Mouse (Mus musculus) frontal cortex, adult (tissue): ENCODE data around the gene Rab7b.

Source experiments
- ATAC-seq: cut with Nextera tagmentation; 2 replicates; pipeline ENCODE4 v1.9.2; 2017; ENCODE audit warnings: mild to moderate bottlenecking, moderate library complexity, mixed read lengths; ENCODE audit not compliant: low TSS enrichment

Rab7b gene

DNA sequence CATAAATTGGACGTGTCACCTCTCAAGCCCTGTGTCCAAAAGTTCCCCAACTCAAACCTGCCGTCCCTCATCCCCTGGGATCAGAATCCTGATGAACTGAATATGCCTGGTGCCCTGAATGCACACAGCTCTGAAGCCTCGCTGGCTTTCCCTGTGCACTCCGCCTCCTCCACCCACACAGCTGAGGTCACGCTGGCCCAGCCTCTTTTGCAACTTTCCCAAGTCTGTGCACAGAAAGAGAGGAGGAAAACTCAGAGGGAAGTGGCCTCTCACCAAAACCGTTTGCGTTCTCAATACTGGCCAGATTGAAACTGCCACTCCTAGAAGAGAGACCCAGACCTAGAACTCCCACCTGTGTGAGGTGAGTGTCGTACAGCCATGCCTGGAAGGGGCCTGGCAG is at the start of gene Rab7b:
TSS of gene Rab7b (plus strand) at position 221 of the 400 bp plus-strand sequence.
- ATAC-seq = no peak

DNA sequence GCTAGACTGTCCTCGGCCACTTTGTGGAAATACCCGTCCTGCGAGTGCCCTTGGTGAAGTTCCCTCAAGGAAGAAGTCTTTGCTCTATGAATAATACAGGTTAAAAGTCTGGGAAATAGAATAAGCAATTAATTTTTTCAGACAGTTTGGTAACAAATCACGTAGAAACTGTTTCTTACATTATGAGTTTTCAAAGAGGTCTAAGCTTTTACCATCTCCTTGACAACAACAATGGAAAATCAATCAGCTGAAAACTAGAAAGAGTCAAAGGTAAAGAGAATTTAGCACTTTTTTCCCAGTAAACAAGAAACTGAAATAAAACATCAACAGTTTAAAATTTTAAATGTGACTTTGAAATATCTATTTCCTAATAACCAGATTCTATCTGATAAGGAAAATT is 48.4 kb upstream of the Rab7b start:
- ATAC-seq = no peak

DNA sequence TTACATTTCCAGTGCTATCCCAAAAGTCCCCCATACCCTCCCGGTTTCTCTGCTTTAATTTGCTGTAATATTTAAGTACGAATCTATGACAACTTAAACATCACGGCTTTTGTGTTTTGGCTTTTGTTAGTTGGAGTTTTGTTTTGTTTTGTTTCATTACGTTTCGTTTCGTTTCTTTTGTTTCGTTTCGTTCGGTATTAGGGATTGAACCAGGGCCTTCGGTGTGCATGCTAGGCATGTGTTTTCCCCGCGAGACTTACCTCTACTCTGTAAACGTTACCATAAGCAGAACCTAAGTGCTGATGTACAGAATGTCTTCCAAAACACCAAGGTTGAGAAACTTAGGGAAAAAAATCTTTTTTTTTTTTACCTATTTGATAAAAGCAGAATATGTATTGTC is 46.9 kb upstream of the Rab7b start:
- no peak for ATAC-seq

DNA sequence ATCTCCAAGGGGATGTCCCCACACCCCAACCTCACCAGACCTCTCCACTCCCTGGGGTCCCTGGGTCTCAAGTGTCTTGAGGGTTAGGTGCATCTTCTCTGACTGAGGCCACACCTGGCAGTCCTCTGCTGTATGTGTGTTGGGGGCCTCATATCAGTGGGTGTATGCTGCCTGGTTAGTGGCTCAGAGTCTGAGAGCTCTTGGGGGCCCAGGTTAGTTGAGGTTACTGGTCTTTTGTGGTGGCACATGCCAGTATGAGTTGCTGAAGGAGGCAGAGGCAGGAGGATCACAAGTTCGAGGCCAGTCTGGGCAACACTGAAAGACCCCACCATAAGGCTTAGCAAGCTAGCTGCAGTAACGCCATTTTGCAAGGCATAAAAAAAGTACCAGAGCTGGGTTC is 46.2 kb upstream of the Rab7b start:
- no peak for ATAC-seq

DNA sequence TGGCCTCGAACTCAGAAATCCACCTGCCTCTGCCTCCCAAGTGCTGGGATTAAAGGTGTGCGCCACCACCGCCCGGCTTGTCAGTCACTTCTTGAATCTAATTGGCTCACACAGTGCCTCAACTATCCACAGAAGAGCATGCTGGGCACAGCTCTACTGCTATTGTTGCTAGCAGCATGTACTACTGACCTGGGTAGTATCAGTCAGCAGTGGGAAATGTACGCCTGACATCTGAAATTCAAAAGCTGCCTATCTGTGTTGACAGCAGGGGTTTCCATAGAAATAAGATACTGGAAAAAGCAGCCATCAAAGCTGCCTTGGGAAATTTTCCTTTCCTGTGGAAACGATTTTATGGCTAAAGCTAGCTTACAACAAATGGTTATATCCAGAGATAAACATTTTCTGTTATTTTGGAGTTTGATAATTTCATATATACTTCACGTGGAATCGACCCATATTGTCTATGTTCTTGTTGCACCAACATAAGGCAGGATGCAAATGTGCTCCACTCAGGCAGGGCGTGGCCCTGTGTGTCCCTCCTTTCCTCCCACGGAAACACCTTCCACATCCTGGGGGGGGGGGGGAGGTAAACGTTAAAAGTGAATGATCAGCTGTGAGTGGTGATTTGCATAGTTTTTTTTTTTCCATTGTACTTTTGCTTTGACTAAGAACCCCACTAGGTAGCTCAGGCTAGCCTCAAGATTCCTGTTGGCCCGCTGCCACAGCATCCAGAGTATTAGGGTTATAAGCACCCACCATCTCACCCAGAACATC is 35.6 kb upstream of the Rab7b start:
- ATAC-seq = no peak

DNA sequence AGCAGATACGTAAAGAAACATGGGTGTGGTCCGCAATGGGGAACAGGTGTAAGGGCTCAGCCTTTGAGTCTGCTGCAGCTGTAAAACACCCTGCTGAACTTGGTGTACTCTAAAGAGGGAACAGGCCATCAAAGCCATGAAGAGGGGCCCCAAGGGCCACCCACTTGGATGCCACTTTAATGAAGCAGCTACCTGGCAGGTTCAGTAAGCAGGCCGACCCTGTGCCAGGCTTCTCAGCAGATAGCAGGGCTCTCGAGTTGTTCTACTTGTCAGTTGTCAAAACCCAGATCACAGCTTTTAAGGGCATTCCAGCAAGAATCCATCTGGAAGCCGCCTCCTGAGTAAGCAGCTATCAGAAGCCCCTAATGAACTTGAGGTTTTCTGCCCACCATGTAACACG is 32.9 kb upstream of the Rab7b start:
- ATAC-seq = no peak

DNA sequence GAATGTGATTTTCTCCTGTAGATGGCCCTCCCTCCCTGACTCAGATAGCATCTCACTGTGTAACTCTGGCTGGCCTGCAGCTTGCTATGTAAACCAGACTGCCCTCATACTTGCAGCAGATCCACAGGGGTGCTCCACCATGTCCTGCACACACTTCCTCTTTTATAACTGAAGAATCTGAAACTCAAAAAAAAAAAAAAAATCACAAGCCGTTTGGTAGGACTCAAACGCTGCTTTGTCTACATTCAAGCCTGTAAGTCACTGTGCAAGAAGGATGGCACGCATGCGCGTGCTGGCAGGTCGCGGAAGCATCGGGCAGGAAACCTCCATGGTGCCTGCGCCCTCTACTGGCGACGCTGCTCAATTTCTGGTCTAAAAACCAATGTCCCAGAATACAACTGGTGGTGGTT is 30.5 kb upstream of the Rab7b start:
- peak; percentile 98 for ATAC-seq

DNA sequence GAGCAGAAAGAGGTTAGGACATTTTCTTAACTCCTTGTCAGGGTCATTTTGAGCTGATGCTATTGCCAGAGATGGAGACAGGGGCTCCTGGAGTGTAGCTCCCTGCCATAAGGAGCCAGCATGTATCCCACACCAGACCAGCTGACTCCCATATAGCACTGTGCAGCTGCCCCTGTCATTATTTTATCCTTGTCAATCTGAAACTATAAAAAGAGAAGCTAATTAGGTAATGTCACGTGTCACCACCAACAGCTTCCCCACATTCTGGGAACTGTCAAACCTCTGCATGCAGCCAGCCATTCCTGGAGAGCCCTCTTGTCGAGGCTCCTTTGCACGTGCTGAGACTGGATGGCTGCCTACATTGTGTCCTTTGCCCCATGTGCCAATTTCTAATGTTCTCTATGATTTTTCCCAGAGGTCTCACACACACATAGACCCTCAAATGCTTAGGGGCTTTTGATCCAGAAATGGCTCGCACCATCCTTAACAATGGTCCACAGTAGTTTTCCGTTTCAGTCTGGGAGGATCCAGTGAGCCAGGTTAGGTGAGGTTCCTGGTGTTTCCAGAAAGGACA is 28.9 kb upstream of the Rab7b start:
- no peak for ATAC-seq

DNA sequence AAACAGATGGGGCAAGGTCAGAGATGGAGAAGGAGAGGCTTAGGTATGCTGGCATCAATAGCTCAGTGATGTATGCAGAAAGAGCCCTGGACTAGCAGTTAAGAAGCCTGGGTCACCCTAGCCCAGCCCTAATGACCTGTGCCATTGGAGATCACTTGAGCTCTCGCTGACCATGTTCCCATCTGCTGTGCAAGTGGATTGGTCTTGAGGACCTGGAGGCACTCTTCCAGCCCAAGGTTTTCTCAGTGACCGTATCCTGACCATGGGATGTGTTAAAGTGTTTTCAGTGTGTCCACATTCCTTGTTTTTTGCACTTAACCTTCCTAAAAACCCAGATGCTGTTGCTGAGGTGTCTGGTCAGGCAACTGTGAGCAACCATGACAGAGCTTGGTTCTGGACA is 28.2 kb upstream of the Rab7b start:
- no peak for ATAC-seq

DNA sequence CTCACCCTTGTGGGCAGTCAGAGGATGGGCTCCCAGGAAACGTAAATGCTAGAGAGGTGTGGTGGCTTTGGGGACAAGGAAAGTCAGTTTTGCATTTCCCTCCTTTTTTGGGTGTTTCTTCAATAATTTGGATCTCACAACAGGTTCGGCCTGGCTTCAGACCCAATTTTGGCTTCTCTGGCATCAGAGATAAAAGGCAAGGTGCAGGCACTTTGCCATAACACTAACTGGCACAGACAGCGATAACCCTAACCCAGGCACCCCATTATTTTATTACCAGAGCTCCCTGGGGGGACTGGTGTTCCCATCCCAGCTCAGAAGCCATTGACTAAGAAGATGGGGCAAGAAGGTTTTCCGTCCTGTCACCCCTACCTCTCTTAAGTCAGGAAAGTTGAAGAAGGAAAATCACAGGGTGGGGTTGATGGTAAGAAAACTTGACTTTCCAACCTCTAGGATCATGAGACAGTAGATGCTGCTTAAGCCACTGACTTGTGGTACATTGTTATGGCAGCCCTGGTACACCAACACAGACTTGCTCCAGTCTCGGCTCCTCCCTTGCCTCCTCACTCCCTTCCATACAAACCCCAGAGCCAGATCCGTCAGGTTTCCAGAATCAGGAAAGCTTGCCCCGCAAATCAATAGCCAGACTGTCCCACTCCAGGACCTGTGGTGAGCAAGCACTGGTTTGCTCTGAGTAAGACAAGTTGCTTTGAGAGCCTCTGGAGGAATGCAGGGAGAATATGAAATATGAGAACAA is 27.6 kb upstream of the Rab7b start:
- no peak for ATAC-seq

DNA sequence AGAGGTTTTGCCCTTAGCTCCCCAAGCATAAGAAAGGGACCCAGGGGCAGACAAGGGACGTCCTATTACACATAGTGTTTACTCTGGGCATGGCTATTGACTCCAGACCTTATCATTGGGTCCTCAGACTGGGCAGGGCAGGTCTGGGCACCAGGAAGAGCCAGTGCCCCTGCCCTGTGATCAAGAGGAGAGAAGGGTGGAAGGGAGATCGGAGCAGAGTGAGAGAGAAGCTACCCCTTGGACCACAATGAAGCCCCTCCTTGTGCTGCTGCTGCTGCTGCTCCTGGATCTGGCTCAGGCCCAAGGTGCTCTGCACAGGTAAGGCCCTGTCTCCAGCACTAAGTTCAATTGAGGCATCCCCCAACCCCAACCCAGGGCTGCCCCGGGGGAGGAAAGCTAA is 26.7 kb upstream of the Rab7b start:
- no peak for ATAC-seq

DNA sequence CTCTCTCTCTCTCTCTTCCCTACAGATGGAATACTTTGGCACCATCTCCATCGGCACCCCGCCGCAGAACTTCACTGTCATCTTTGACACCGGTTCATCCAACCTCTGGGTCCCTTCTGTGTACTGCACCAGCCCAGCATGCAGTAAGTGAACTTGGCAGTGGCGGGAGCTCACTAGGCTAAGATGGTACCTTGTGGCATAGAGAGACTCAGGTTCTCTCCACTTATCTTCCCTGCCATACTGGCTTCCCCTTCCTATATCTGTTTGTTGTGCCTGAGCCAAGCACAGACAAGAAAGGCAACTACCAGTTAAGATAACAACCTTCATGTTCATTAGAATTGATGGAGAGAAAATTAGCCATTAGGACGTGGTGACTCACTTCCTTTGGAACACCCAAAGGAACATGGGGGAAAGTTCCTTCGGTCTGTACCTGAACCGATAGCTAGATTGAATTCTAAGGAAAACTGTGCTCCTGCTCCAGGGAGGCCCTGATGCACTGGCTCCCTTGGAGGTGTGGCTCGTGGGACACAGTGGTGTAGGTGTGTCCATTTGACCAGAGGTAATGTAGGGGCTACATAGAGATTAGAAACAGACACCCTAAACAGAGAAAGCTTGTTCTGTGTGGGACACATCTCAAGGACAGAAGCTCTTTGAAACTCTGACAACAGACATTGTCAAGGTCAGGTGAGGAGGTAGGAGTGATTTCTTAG is 25.1 kb upstream of the Rab7b start:
- no peak for ATAC-seq

DNA sequence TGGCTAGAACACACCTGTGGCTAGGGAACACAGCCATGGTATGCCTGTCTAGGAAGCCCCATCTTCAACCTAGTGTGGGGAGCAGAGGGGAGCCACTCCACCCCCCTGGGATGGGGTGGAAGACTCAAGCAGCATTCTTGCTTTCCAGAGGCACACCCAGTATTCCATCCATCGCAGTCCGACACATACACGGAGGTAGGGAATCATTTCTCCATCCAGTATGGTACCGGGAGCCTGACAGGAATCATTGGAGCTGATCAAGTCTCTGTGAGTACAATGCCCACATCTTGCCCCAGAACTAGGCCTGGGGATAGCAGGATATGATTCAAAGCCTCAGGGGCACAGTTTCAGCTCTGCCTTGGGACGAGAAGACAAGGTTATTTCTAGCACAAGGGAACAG is 24.4 kb upstream of the Rab7b start:
- no peak for ATAC-seq

DNA sequence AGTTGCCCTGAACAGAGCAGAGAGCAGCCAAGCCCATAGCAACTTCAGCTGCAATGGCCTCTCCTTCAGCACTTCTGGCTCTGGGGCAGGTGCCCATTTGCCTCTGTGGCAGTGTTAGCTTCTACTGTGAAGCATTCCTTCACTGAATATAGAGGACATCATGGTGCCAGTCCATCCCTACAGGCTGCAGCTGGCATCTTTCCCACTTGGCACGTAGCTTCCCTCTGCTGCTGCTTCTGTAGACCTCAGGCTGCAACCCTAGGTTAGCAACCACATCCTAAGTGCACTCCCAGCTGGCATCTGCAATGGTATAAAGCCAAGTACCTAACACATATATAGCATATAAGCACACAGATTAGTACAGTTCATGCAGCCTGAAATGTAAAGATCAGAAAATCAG is 22.6 kb upstream of the Rab7b start:
- ATAC-seq = no peak

DNA sequence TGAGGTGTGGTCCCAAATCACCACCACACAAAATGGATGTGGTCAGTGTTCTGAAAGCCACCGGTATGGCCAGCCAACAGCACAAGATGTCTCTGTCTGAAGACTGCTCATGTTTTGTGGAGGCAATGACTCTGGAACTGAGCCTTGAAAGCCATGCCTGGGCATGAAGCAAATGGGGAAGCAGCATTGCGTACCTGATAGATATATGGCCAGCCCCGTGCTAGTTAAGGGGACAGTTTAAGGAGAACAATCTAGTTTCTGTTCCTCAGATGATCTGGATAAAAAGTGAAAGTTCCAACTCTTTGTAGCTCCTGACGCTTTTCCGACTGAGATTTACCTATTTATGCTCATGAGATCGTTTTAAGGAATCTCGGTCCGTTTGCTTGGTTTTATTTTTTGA is 17.4 kb upstream of the Rab7b start:
- no peak for ATAC-seq

DNA sequence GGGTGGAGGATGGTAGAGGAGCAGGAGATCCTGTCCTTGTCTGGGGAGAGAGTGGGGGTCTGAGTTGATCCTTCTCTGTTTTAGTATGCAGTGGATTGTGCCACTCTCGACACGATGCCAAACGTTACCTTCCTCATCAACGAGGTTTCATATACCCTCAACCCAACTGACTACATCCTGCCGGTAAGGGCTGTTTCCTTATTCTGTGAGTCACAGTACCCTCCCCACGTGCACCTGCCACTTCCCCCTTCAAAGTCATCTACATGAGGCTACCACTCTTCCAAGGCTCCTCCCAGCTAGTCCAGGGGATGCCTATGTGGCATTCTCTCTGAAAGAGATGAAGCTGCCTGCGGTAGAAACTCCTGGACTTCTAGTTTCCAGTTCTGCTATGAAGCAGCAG is 16.1 kb upstream of the Rab7b start:
- no peak for ATAC-seq

DNA sequence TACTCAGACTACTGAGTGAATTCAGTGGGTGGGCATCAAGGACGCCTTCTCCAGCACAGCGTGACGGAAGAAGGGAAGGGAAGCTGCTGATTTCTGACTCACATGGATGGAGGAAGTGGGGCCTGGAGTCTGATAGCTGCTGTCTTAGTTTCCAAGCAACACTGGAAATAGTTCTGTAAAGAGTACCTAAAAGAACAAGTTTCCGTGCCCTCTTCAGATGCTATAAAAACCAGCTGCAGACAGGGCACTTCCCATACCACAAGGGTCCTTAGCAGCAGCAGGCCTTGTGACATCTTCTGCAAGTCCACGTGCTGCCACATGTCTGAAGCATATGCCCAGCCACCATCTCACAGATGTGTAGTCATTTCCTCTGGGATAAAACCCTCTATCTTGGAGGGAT is 8.9 kb upstream of the Rab7b start:
- no peak for ATAC-seq

DNA sequence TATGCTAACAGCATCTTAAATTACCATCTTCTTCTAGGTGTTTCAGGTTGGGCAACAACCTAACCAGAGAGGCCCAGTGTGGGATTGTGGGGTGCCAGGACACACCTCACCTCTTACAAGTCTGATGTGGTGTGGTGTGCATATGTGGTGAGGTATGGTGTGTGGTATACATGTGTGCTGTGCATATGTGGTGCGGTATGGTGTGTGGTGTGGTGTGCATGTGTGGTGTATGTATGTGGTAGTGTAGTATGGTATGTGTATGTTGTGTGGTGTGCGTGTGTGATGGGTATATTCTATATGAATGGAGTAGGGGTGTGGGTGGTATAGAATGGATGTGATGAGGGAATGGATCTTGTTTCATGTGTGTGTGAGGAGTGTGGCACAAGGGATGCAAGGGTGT is 756 bp upstream of the Rab7b start:
- no peak for ATAC-seq

DNA sequence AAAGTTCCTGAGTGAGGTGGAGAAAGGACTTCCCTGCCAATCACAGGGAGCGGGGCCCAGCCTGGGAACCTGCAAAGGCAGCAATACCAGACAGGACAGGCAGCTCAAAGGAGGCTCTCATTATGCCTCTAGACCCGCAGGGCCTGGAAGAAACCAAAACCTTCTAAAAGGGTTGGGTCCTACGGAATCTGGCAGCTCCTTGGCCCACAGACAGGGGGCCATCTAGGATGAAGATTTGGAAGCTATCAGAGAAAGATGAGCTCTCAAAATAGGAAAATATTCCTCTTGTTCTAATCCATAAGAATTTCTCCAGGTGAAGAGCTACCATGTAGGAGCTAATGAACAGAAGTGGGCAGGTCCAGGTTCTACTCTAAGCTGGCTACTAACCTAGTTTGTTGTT is 521 bp downstream of the Rab7b start:
- no peak for ATAC-seq

DNA sequence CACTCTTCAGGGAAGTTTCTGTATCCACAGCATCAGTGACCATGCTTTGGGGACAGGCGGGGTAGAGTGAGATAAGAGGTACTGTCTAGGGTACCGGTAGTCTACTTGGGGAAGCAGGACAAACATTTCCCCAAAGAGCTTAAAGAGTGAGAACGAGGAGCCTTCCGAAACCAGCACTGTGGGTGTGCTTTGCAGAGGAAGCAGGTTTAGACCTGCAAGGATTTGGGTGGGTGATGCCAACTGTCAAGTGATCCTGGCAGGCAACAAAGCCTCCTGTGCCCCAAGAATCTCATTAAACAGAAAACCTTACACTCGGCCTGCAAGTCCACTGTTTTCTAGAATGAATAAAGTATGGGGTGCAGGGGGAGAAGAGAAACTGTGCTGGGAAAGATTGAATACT is 1.4 kb downstream of the Rab7b start:
- peak; percentile 86 for ATAC-seq

DNA sequence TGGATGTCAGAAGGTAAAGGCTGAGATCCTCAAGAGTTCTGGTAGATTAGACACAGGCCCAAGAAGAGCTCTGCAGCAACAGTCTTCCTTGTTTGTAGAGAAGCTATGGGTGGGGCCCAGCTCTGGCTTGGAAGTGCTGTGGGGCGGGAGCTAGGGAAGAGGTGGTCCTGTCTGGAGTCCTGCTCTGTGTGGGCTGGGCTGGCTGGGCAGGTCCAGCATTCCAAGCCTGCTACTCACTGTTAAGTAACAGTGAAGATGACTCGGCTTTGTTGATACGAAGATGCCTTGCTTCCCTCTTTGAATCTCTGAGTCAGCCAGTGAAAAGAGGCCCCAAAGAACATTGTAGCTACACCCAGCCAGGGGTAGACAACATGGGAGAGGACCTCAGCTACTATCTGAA is 1.9 kb downstream of the Rab7b start:
- peak; percentile 81 for ATAC-seq

DNA sequence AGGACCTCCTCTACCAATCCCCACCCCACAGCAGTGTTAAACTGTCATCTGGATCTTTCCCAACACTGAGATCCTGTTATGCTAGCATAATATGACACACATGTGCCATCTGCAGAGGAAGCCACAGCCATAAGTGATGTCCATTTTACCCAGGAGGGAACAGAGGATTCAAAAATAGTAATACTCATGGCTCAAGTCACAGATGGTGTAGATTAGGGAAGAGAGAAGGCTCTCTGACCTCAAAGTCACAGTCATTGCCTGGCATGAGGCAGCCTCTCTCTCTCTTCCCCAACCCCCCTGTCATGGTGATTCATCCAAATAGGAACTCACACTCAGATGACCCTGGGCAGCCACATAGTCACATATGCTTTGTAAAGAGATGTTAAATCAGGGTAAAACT is 2.9 kb downstream of the Rab7b start:
- no peak for ATAC-seq

DNA sequence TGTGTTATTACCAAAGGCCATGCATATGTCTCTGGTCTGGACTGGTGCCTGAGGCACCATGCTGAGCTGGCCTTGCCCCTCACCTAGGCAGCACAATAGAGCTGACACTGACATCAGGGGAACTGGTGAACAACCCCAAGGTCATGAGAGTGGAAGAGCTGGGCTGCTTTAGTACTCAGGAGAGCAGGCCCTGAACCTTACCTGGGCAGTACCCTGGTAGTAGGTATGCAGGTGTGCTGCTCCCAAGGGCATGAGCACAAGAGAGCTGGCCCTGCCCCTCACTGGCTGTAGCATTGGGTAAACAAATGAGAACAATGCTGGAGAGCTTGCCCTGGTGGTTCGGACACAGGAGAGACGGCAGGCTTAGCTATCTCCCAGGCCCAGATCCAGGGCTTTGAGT is 6.8 kb downstream of the Rab7b start:
- ATAC-seq = no peak
